Mouse (Mus musculus) cerebellum, adult 11-12 months (tissue): ENCODE results near the gene Cox7a1.
"Not testable (repeated sequence)": the region's sequence is repeated elsewhere in the genome, so short reads cannot be mapped to it uniquely, and the experiment has no call there.

Experiments
- DNase-seq: peaks from one replicate; pipeline ENCODE4 v3.0.0; 2022

The Cox7a1 gene

GRCm38 (mm10) chr7:30193581-30194100 lies 9.7 kb downstream of the Cox7a1 start:
- peak; percentile 86 for DNase-seq

GRCm38 (mm10) chr7:30194101-30194831 lies 10.3 kb downstream of the Cox7a1 start:
- peak; percentile 68 for DNase-seq

- peak; percentile 96 for DNase-seq
Observed at GRCm38 (mm10) chr7:30194884-30195283, 10.9 kb downstream of the Cox7a1 start.

GRCm38 (mm10) chr7:30195461-30195860 lies 11.5 kb downstream of the Cox7a1 start:
- peak; percentile 54 for DNase-seq

- DNase-seq = peak; percentile 49
Observed at GRCm38 (mm10) chr7:30196171-30196570, 12.2 kb downstream of the Cox7a1 start.

- DNase-seq = no peak
Observed at GRCm38 (mm10) chr7:30197592-30198129, 13.7 kb downstream of the Cox7a1 start.

- peak; percentile 61 for DNase-seq
Observed at GRCm38 (mm10) chr7:30198481-30198971, 14.6 kb downstream of the Cox7a1 start, which contains the start of gene Capns1. TSS of gene Capns1 (minus strand) at chr7:30198811.

- peak; percentile 29 for DNase-seq
Observed at GRCm38 (mm10) chr7:30199498-30200139, 15.7 kb downstream of the Cox7a1 start.

- DNase-seq = no peak
Observed at GRCm38 (mm10) chr7:30200200-30200599, 16.3 kb downstream of the Cox7a1 start.

- peak; percentile 9 for DNase-seq
Observed at GRCm38 (mm10) chr7:30200661-30201060, 16.7 kb downstream of the Cox7a1 start.

- DNase-seq = peak; percentile 71
Observed at GRCm38 (mm10) chr7:30202895-30203690, 19.1 kb downstream of the Cox7a1 start.

GRCm38 (mm10) chr7:30204380-30204779 lies 20.4 kb downstream of the Cox7a1 start:
- peak; percentile 18 for DNase-seq

GRCm38 (mm10) chr7:30205383-30205782 lies 21.4 kb downstream of the Cox7a1 start:
- DNase-seq = peak; percentile 69

- not testable (repeated sequence) for DNase-seq
Observed at GRCm38 (mm10) chr7:30206364-30206763, 22.4 kb downstream of the Cox7a1 start.

- peak; percentile 0 for DNase-seq
Observed at GRCm38 (mm10) chr7:30211025-30211424, 27.1 kb downstream of the Cox7a1 start.

GRCm38 (mm10) chr7:30213881-30214280 lies 29.9 kb downstream of the Cox7a1 start:
- no peak for DNase-seq

- no peak for DNase-seq
Observed at GRCm38 (mm10) chr7:30215875-30216274, 31.9 kb downstream of the Cox7a1 start.

GRCm38 (mm10) chr7:30216723-30217151 lies 32.8 kb downstream of the Cox7a1 start:
- DNase-seq = peak; percentile 77

- no peak for DNase-seq
Observed at GRCm38 (mm10) chr7:30217277-30217676, 33.3 kb downstream of the Cox7a1 start.

GRCm38 (mm10) chr7:30219293-30220007 lies 35.5 kb downstream of the Cox7a1 start:
- DNase-seq = peak; percentile 46

- DNase-seq = no peak
Observed at GRCm38 (mm10) chr7:30220008-30220356, 36.0 kb downstream of the Cox7a1 start.

GRCm38 (mm10) chr7:30221433-30221832 lies 37.5 kb downstream of the Cox7a1 start:
- no peak for DNase-seq
